Mouse (Mus musculus) gastrocnemius, adult 2 months (tissue): ENCODE data around the gene Usp53. TPM values are rescaled to one million over a fixed set of nuclear protein-coding genes. Genes with fewer than 3 reads are reported as not detected.

Source experiments
- DNase-seq: peaks from one replicate; pipeline ENCODE4 v3.0.0; 2022
- H3K27ac ChIP-seq: fragments of 200-600 bp; 2 replicates; pipeline ENCODE4 v1.8.1; 2022; ENCODE audit warnings: mild to moderate bottlenecking
- H3K4me3 ChIP-seq: fragments of 200-600 bp; 2 replicates; pipeline ENCODE4 v1.8.1; 2022; ENCODE audit warnings: mild to moderate bottlenecking, moderate library complexity
- CTCF ChIP-seq: fragments of 200-600 bp; IDR thresholded peaks from 2 replicates; pipeline ENCODE4 v1.8.1; 2022; ENCODE audit warnings: antibody characterized with exemption, mild to moderate bottlenecking, moderate library complexity
- intact Hi-C: fragments of 180-260 bp; cut with DNase I; formaldehyde crosslinking; loops from one replicate; pipeline ENCODE4 v1.15.1; 2025
- microRNA-seq: library from miRNA; unstranded; fragments of <30 nt; microRNA quantifications from one replicate; pipeline ENCODE4 v1.2.0, GENCODE M21; 2021
- total RNA-seq, 2 experiments: library from RNA; stranded (reverse); gene quantifications; 2 replicates each; pipeline ENCODE4 v1.2.3; 2021

The Usp53 gene
- total RNA-seq, 2 experiments from 2014 or later: 10.7 to 13.5 TPM

DNA sequence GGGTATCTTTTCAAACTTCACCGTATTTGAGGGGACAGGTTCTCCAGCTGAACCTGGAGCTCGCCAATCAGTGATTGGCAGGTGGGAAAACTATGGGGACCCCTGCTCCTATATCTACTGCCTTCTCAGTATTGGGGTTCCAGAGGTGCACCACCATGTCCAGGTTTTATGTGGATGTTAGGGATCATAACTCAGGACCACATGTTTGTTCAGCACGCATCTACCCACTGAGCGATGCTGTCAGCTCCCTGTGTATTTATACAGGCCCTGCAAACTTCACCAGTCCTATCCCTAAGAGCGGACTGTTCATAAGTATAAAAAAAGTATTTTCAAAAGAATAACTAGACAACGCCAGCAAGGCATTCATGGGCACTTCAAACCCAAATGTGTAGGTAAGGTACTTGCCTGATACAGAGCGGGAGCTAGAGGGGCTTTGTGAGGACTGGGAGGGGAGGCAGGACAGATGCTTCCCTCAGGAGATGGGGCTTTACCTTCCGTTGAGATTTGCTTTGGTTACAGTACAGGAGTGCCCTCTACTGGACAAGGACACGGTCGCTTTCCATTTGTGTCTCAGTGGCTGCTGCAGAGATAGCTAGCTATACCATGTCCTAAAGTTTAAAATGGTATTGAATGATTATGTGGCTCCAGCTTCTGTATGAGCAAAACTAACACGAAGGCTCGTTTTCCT, 80.4 kb downstream of the Usp53 start:
- intact Hi-C loops: loop anchor here (5.0 kb wide), 1 partner anchor 172 kb away; no protein-coding TSS in a partner anchor
- no peak overlapping the region for H3K4me3 ChIP-seq
- peak; percentile 22 for DNase-seq
- peak; percentile 81 for TF ChIP-seq CTCF
- no peak overlapping the region for H3K27ac ChIP-seq

DNA sequence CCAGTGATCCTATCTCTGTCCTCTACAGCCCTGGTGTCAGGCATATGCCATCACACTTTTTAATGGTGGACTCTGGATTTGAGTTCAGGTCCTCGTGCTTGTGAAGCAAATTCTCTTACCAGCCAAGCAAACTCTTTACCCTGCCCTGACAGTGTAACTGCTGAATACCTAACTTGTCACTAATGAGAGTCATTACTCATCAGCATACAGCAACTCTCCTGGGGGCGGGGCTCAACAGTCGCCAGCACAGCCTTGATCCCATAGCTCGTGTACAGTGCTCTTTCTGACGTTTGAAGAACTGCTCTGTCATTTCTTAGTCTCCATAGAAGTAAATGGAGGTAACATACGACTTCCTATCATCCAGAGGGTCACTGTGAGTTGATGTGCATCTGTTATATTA, 86.1 kb downstream of the Usp53 start:
- DNase-seq: no peak
- Histone ChIP-seq H3K27ac (no peak overlapping the region), H3K4me3 (no peak overlapping the region)
- no peak for TF ChIP-seq CTCF
- intact Hi-C loops: no loop called here

DNA sequence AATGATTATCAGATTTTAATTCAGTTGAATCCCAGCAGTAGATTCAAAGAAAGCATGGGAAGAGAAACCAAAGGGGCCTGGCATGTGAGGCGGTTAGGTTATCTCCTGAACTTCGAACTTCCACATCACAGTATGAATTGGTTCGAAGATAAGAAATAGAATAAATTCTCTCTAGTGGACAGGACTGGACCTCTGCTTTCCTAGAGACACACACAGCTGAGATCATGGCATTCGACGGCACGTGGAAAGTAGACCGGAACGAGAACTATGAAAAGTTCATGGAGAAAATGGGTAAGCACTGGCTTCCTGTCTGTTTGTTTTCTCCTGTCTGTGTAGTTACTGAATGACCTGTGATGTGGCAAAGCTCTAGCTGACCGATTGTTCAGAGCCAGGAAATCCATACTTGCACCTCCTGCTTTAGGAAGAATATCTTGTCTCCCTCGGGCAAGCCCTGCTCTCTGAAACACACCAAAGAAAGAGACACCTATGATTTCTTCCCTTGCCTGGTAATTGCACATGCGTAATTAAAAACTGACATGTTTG, 89.0 kb downstream of the Usp53 start:
- no peak overlapping the region for H3K4me3 ChIP-seq
- no peak for TF ChIP-seq CTCF
- intact Hi-C loops: no loop called here
- H3K27ac ChIP-seq: no peak overlapping the region
- DNase-seq: no peak

DNA sequence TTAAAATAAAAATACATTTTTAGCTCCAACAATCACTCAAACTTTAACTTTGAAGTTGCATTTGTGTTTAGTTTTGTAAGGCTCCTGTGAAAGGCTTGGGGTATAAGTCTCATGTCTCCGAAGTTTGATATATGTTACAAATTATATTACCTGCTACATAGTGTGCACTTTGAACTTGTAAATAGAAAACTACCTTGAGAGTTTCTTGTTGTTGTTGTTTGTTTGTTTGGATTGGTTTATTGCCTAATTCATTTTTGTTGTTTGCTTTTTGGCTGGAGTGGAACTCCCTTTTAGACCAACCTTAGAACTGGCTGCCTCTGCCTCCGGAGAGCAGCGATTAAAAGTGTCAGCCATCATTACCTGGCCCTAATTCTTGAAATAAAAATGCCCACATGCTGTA, 89.5 kb downstream of the Usp53 start, which contains the start of gene Fabp2:
Gene Fabp2, plus strand, starts transcription at position 301 of the 400 bp plus-strand sequence.
- no peak within 1 kb of the TSS for H3K4me3 ChIP-seq
- no peak within 1 kb of the TSS for H3K27ac ChIP-seq

DNA sequence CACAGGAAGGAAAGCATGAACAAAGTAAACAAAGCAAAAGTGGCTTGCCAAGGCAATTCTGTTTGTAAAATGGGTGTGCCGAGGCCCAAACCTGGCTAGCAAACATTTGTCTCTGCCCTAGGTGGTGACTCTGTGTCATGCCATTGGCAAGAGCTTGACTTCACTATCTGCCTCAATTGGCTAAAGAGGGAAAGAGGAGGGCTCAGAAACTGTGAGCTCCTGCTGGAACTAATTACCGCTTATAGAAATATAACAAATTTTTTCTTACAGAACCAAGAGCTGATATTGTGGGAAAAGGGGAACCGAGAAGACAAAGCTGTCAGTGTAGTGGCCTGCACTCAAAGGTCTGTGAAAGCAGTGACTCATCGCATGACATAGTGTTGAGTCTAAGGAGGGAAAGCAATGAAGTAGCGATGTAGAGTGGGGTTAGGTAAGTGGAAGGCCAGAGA, 95.9 kb downstream of the Usp53 start:
- intact Hi-C loops: no loop called here
- Histone ChIP-seq H3K4me3 (no peak overlapping the region), H3K27ac (no peak overlapping the region)
- no peak for DNase-seq
- TF ChIP-seq CTCF: no peak

More for the DNA sequence above, 89.5 kb downstream of the Usp53 start, which contains the start of gene Fabp2:
- intact Hi-C loops: no loop called here
- DNase-seq: no peak
- TF ChIP-seq CTCF: no peak

DNA sequence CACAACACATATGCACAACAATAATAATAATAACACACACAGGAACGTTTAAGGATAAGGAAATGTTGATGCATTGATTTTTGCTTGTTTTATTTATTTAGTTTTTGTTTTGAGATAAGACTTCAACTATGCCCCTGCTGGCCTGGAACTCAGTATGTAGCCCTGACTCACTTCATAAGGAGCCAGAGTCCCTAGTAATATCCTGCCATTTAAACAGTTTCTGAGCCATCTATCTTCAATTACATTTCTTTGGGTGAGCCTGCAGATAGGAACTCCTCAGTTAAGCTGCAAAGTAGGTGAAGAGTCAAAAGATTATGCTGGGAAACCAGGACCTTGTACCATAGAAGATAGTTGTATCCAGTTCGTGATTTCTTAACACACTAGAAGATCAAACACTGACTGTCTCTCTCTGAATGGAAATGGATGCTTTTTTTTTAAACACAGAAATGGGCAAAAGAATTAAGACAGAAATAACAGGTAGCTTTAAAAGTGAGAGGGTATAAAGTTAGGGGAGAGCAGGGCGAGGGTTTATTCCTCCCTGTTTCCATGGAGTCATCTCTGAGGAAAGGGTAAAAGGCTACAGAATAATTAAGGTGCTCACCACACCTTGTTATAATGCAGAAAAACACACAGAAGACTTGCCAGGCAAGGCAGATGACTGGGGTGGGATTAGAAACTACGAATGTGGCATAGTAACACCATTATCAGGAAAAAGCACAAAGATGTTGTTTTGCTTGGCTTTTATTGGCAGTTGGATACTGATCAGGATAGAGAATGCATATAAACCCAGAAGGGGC, 96.6 kb downstream of the Usp53 start:
- intact Hi-C loops: no loop called here
- TF ChIP-seq CTCF: no peak
- H3K27ac ChIP-seq: no peak overlapping the region

More for the DNA sequence above, 96.6 kb downstream of the Usp53 start:
- DNase-seq: no peak
- H3K4me3 ChIP-seq: no peak overlapping the region

Small RNA genes lying within 50 kb of the gene (microRNA-seq; reads per million reads assigned to microRNA genes)
- not detected for gene Gm22066

Other genes with a start within 250 kb of the Usp53 start
- gene Fabp2, start 89.4 kb downstream of the Usp53 start, total RNA-seq: not detected
- gene Gm10959, start 65.2 kb downstream of the Usp53 start, total RNA-seq: not detected
- 10 to 100 TPM; 22.6 to 36.1 TPM for gene 1810037I17Rik, start 60.3 kb downstream of the Usp53 start, total RNA-seq
- gene Myoz2, start 50.5 kb upstream of the Usp53 start, total RNA-seq: 100 to 1,000 TPM; 281 to 748 TPM